Mouse (Mus musculus) 416B (cell line): ENCODE data around the gene Hhatl.

Experiments used
- DNase-seq: peaks from one replicate; pipeline ENCODE4 v3.0.0; 2011; ENCODE audit warnings: low read depth

Hhatl gene

DNA sequence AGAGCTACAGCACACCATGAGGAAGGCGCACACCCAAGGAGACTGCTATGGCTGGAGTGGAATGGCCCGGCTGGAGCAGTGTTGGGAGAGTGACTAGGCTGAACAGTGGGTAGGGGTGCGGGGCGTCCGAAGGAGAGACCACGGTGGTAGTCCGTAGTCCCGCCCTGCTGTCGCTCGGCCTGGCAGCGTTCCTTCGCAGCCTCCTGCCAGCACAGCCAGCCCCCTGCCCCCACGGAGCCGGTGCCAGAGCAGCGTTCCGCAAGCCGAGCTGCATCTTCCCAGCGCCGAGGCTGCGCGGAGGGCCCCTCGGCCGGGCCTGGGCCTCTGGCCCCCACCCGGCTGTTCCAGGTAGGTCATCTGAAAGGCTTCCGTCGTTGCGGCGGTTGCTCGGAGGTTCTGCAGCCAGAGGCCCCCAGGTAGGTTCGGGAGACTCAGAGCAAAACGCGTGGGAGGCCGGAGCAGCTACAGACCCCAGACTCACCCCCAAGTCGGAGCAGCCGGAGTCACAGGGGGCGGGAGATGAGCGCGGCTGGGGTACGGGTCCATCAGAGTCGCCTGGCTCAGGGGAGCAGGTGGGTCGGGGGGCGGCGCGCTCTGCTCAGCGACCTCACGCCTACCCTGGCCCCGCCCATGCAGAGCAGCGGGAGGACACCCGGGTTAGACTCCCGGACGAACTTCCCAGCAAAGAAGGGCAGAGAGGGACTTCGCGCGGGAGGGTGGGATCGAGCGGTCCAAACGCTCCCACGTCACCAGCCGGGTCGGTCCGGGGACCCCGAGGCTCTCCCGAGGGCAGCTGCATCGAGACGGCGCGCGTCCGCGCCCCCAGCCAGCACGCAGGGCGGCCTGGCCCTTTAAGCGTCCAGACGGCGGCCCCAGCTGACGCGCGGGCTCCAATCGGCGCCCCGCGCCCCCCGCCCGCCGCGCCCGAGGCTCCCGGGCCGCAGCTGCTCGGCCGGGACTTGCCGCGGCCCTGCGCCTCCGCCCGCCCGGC lies 32.9 kb downstream of the Hhatl start, which contains the start of gene Zfp651:
TSS of gene Zfp651 (plus strand) at position 240 of the 991 bp plus-strand sequence.
- DNase-seq: no peak

DNA sequence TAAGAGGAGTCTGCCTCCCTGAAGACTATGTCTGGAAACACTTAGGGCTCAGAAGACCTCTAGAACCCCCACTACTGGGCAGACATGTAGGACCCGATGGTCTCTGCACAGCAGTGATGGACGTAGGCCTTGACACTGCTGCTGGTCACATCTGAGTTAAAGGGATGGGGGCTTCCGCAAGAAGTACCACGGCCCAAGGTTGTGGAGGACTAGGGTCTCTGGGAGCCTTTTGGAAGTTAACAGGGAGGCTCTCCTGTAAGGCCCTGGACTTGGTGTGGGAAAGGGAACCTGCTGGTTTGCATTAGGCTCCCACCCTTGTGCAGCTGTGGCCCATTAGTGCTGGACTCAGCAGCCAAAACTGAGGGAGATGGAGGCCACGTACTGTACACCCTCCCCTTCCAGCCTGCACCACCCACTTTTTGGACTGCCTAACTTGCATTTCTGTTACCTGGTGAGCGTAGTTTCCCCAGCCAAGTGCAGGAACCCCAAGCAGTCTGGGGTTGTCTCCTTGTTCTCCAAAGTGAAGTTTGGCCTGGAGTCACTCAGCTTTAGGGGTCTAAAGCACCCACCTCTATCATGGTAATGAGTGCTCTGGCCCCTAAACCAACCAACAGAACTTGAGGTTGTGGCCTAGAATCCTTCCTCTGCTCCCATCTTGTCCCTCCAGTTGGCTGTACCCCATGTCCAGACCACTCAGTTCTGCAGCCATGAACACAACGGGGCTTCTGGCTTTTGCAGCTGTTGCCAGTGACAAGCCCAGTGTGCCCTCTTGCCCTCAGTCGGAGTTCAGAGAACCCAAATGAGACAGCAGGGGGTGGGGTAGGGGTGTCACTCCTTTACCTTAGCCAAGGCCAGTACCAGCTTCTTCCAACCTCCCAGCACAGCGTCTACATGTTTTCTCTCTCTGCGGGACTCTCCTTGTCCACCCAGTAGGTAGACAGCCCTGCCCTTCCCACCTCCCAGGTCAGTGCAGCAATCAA lies 34.2 kb downstream of the Hhatl start:
- DNase-seq: no peak

DNA sequence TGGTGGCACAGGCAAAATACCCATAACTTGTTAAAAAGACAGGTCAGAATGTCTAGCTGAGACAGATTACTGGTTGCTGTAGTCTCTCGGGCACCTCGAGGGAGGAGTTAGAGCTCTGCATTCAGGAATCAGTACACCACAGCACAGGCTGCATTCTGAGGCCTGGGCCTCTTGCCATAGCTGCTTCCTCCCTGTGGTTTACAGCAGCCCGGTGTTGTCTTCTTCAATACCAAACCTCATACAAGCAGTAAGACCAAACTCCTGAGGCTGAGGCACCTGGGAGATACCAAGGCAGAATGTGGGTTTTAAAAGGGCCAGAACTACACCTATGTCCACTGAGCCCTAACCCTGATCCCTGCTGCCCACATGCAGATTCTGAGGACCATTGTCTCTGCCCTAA lies 34.9 kb downstream of the Hhatl start:
- DNase-seq: peak; percentile 77

DNA sequence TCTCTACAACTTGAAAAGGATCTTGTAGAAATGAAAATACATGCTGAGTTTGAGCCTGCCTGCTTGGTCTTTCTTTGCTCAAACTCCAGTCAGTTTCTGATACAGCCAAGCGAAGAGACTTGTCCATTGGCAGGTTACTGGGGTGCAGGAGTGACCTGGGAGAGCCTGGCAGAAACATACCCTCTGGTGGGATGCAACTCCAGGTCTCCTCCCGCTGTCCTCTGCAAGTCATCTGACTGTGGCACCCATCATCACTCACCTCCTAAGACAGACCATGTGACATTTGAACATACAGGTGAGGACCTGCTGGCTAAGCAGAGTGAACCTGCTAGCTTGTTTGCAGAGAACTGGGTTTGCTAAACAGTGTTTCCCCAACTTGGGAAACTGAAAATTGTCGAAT lies 35.5 kb downstream of the Hhatl start:
- DNase-seq: no peak

DNA sequence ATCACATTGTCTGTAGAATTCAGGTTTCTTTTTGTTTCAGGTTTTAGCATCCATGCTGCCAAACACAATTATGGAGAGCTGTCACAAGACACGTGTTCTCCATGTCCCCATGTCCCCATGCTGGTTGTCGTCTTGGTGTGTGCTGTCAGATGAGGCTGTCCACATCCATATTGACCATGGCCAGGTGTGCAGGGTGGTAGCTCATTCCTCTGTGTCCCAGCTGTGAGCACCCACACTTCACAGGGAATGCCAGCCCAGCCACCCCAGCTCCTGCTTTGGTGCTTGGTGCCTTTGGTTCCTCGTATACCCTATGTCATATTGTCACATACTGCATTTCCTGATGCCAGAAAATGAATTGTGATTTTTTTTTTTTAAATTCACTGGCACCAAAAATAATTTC lies 37.7 kb downstream of the Hhatl start:
- no peak for DNase-seq

DNA sequence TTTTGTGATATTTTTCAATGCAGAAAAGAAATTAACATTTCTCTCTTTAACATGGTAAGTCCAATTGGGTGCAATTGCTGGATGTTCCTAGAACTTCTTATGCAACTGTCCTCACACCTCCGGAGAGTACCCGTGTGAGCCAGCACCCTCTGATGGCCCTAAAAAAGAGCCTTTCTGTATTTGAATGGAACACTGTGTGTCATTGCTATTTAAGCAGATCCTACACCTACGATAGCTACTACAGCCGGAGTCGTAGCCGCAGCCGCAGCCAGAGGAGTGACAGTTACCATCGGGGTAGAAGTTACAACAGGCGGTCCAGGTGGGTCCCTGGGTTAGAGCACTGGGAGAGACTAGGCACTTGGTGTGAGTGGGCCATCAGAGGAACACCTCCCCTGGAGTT lies 39.5 kb downstream of the Hhatl start:
- no peak for DNase-seq

DNA sequence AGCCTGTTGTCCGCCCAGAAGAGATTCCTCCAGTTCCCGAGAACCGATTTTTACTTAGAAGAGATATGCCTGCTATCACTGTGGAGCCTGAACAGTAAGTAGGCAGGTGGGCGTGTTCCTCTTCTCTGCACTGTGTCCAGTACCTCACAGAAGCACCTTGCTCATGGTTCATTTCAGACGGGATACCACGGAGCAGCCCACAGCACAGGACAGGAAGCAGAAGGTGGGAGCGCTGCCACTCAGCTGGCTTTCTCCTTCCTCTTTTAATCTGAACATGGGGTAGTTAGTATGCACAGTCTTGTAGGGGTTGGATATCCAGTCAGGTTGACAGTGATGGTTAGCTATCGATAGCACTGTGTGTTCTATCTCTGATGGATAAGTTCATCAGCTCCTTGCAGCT lies 48.3 kb downstream of the Hhatl start:
- peak; percentile 21 for DNase-seq

DNA sequence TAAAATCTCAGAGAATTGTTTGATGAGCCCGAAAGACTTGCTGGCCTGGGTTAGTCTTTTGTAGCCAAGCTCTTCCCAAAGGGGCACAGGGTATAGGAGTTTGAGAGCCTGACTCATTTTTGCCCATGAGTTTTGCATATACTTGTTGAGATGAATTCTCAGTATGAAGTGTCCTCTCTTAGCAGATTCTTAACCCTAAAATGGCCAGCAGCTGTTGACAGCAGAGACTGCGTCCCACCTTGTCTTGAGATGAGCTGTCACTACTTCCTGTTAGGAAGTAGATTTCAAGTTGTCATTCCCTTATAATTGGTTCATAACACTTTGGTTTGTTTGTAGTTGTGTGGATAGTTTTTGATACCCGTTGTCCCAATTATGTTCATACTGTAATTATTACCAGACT lies 51.1 kb downstream of the Hhatl start:
- no peak for DNase-seq

DNA sequence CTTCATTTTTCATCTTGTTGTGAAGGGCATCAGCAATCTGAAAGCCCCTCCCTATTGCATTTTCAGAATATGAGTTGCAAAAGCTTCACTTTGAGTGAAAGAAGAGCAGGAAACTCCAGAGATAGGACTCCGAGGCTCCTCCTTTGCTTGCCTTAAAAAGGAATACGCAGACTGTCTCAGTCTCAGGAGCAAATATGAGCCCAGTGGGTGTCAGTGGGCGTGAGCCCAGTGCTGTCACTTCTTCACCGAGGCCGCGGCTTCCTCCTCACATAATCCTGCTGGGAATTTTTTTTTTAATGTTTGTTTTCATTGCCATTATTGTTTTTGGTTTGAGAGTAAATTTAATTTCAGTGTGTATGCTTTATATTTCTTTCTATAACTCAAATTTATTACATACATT lies 51.8 kb downstream of the Hhatl start:
- no peak for DNase-seq
